Mouse (Mus musculus) kidney, adult 2 months (tissue): ENCODE measurements at regions not wholly inside any gene's neighbourhood (a gene's known extent, or its start where the extent isn't known, plus 50 kb on each side); places are given as distances from the start of the nearest gene placed in this dataset.

Experiments
- DNase-seq: peaks from one replicate; pipeline ENCODE4 v3.0.0; 2021
- H3K27ac ChIP-seq: fragments of 200-500 bp; 2 replicates; pipeline ENCODE4 v1.5.1; 2012; ENCODE audit warnings: low read depth, low read length, control low read depth, inconsistent platforms; ENCODE audit not compliant: insufficient read depth
- H3K27me3 ChIP-seq: fragments of 200-500 bp; replicated peaks from 2 replicates; pipeline ENCODE4 v1.6.1; 2012; ENCODE audit warnings: mild to moderate bottlenecking, moderate library complexity, low read length, inconsistent platforms; ENCODE audit not compliant: control insufficient read depth, insufficient read depth
- H3K36me3 ChIP-seq: fragments of 200-500 bp; 2 replicates; pipeline ENCODE4 v1.6.1; 2012; ENCODE audit warnings: mild to moderate bottlenecking, moderate library complexity, low read length, inconsistent platforms; ENCODE audit not compliant: control insufficient read depth, insufficient read depth
- H3K4me1 ChIP-seq: fragments of 200-500 bp; 2 replicates; pipeline ENCODE4 v1.6.1; 2011; ENCODE audit warnings: low read length; ENCODE audit not compliant: control insufficient read depth, insufficient read depth
- H3K4me3 ChIP-seq: fragments of 200-500 bp; 2 replicates; pipeline ENCODE4 v1.5.1; 2011; ENCODE audit warnings: mild to moderate bottlenecking, low read depth, low read length, control low read depth; ENCODE audit not compliant: insufficient read depth
- CTCF ChIP-seq: fragments of 200-500 bp; conservative IDR thresholded peaks from 2 replicates; pipeline ENCODE4 v1.5.1; 2011; ENCODE audit warnings: low read depth, mild to moderate bottlenecking, control low read depth, low read length, moderate library complexity, mixed read lengths; ENCODE audit not compliant: insufficient read depth, insufficient read length
- POLR2A ChIP-seq: fragments of 200-500 bp; IDR thresholded peaks from one replicate; pipeline ENCODE4 v1.6.1; 2011; ENCODE audit warnings: low read depth, low read length, control low read depth
- WGBS: fragments of 180-500 bp; shearing (Covaris S2); methylation state at CpG from one replicate; pipeline ENCODE4 v1.1.7; 2018; 5-methylcytosine and 5-hydroxymethylcytosine counted together

- H3K4me3 ChIP-seq = no peak overlapping the region
- TF ChIP-seq CTCF (no peak), POLR2A (no peak)
- H3K27ac ChIP-seq = no peak overlapping the region
- no peak for DNase-seq
- 96% methylated on average over 3 of the region's 3 CpGs for WGBS
- no peaks in the 10 kb centered on the region for H3K27me3 ChIP-seq
- H3K36me3 ChIP-seq = no peaks in the 10 kb centered on the region
- peaks cover 3% of the 10 kb centered on the region; the same call in 1 of the 2 replicates for H3K4me1 ChIP-seq
Observed at GRCm38 (mm10) chr14:105818841-105819240, 77.8 kb downstream of the Spry2 start.

- Histone ChIP-seq H3K4me1 (peaks cover 3% of the 10 kb centered on the region; the same call in 1 of the 2 replicates), H3K27me3 (no peaks in the 10 kb centered on the region), H3K36me3 (no peaks in the 10 kb centered on the region), H3K27ac (no peak overlapping the region), H3K4me3 (no peak overlapping the region)
- 97% methylated on average over 6 of the region's 6 CpGs for WGBS
- TF ChIP-seq POLR2A (no peak), CTCF (no peak)
- no peak for DNase-seq
Observed at GRCm38 (mm10) chr14:105817481-105817880, 79.1 kb downstream of the Spry2 start.

GRCm38 (mm10) chr14:105815827-105816226, 80.8 kb downstream of the Spry2 start:
- H3K27ac ChIP-seq = no peak overlapping the region
- no peaks in the 10 kb centered on the region for H3K36me3 ChIP-seq
- no peaks in the 10 kb centered on the region for H3K27me3 ChIP-seq
- H3K4me1 ChIP-seq = peaks cover 3% of the 10 kb centered on the region; the same call in 1 of the 2 replicates
- TF ChIP-seq CTCF (no peak), POLR2A (no peak)
- no peak overlapping the region for H3K4me3 ChIP-seq
- peak; percentile 91 for DNase-seq
- 7% methylated on average over 6 of the region's 6 CpGs for WGBS

GRCm38 (mm10) chr14:105815281-105815680, 81.3 kb downstream of the Spry2 start:
- TF ChIP-seq CTCF (no peak), POLR2A (no peak)
- H3K27me3 ChIP-seq = no peaks in the 10 kb centered on the region
- H3K4me1 ChIP-seq = peaks cover 3% of the 10 kb centered on the region; the same call in 1 of the 2 replicates
- no peak overlapping the region for H3K27ac ChIP-seq
- DNase-seq = peak; percentile 56
- no peaks in the 10 kb centered on the region for H3K36me3 ChIP-seq
- 2% methylated on average over 12 of the region's 12 CpGs for WGBS
- peak overlapping the region; percentile 2; the same call in 1 of the 2 replicates for H3K4me3 ChIP-seq

GRCm38 (mm10) chr14:105813661-105814060, 83.0 kb downstream of the Spry2 start:
- DNase-seq = no peak
- no peak for TF ChIP-seq POLR2A
- no peak for TF ChIP-seq CTCF
- H3K27me3 ChIP-seq = no peaks in the 10 kb centered on the region
- H3K36me3 ChIP-seq = no peaks in the 10 kb centered on the region
- H3K4me1 ChIP-seq = peaks cover 3% of the 10 kb centered on the region; the same call in 1 of the 2 replicates
- H3K27ac ChIP-seq = no peak overlapping the region
- H3K4me3 ChIP-seq = no peak overlapping the region

- Histone ChIP-seq H3K36me3 (no peaks in the 10 kb centered on the region), H3K4me3 (no peak overlapping the region), H3K27ac (no peak overlapping the region), H3K27me3 (no peaks in the 10 kb centered on the region), H3K4me1 (peaks cover 3% of the 10 kb centered on the region; the same call in 1 of the 2 replicates)
- TF ChIP-seq CTCF (no peak), POLR2A (no peak)
- no peak for DNase-seq
- WGBS = 92% methylated on average over 6 of the region's 6 CpGs
Observed at GRCm38 (mm10) chr14:105813097-105813496, 83.5 kb downstream of the Spry2 start.

GRCm38 (mm10) chr14:105805762-105806161, 90.9 kb downstream of the Spry2 start:
- TF ChIP-seq POLR2A (no peak), CTCF (no peak)
- no peaks in the 10 kb centered on the region for H3K27me3 ChIP-seq
- no peak overlapping the region for H3K4me3 ChIP-seq
- 84% methylated on average over 6 of the region's 6 CpGs for WGBS
- H3K36me3 ChIP-seq = no peaks in the 10 kb centered on the region
- no peak for DNase-seq
- no peak overlapping the region for H3K27ac ChIP-seq
- H3K4me1 ChIP-seq = no peaks in the 10 kb centered on the region

- Histone ChIP-seq H3K27ac (no peak overlapping the region), H3K27me3 (no peaks in the 10 kb centered on the region), H3K36me3 (no peaks in the 10 kb centered on the region), H3K4me3 (no peak overlapping the region), H3K4me1 (no peaks in the 10 kb centered on the region)
- no peak for DNase-seq
- TF ChIP-seq POLR2A (no peak), CTCF (no peak)
- WGBS = 67% methylated on average over 5 of the region's 5 CpGs
Observed at GRCm38 (mm10) chr14:105805362-105805761, 91.3 kb downstream of the Spry2 start.
